Mouse (Mus musculus) liver, embryonic 14.5 days (tissue): ENCODE measurements around the gene Tmem120b.

Experiments used
- CTCF ChIP-seq: IDR thresholded peaks from 2 replicates; pipeline ENCODE4 v1.5.1; 2016; ENCODE audit warnings: antibody characterized with exemption, low read depth, control low read depth
- EP300 ChIP-seq: IDR thresholded peaks from 2 replicates; pipeline ENCODE4 v1.6.1; 2016; ENCODE audit warnings: antibody characterized with exemption, low read depth

- TF ChIP-seq CTCF (no peak), EP300 (no peak)
These were observed 48.7 kb upstream of the Tmem120b start for GRCm38 (mm10) chr5:123019336-123020016.
